Mouse (Mus musculus): ENCODE measurements around the gene Tmem202. TPM values are rescaled to one million over a fixed set of nuclear protein-coding genes. Genes with fewer than 3 reads are reported as not detected.

Tmem202 gene
- polyA plus RNA-seq, 2 experiments, result 0.03 TPM; not detected in 1

GRCm38 (mm10) chr9:59565600-59565999 is 26.0 kb upstream of the Tmem202 start:
- no peak overlapping the region for H3K9ac ChIP-seq (replicated peaks)
- DNase-seq (ENCODE audit: low read depth in 3 of 3, low spot score in 3 of 3), result peak; percentile 36 to 62 (median 57)
- peak; percentile 51; the same call in 1 of the 2 replicates for ATAC-seq (ENCODE audit: insufficient read depth)
- no peak overlapping the region for H3K4me3 ChIP-seq (ENCODE audit: insufficient read depth in 1 of 2, low read depth in 2 of 2, low read length in 2 of 2)
- H3K27ac ChIP-seq, result no peak overlapping the region
- H3K4me1 ChIP-seq (replicated peaks; ENCODE audit: control insufficient read depth in 2 of 2, insufficient read depth in 2 of 2, low read length in 1 of 2), result no peaks in the 10 kb centered on the region
- no peaks in the 10 kb centered on the region for H3K27me3 ChIP-seq (ENCODE audit: control insufficient read depth, insufficient read depth, low read length)
- no peaks in the 10 kb centered on the region for H3K9me3 ChIP-seq (ENCODE audit: control insufficient read depth, low read length)
- no peak for TF ChIP-seq EP300 (IDR thresholded peaks at IDR 0.05; ENCODE audit: low read depth)
- peak; percentile 92 for TF ChIP-seq CTCF (IDR thresholded peaks at IDR 0.05; ENCODE audit: low read depth)
- no peak overlapping the region for H3K4me2 ChIP-seq (ENCODE audit: low read depth)
- 14% methylated on average over 4 of the region's 4 CpGs for WGBS (ENCODE audit: insufficient replicate concordance)
- H3K36me3 ChIP-seq (replicated peaks; ENCODE audit: control insufficient read depth, insufficient read depth, low read depth), result no peaks in the 10 kb centered on the region

DNA sequence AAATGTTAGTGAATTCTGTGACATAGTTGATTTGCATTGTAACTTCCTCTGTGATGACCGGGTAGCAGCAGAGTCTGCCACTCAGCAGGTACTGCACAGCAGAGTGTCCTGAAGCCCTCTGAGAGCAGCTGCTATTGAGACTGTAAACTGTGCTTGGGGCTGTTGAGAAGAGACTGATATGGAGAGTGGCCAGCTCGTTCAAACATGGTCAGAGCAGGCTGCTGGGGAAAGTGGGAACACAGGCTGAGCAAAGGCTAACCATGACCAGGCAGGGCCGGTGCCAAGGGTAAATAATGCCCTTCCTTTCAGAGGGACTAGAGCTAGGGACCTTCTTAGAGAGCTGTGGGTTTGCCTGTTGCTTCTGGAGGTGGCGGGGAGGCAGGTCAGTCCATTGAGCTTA is 14.1 kb upstream of the Tmem202 start:
- Histone ChIP-seq H3K4me3 (ENCODE audit: insufficient read depth in 1 of 2, low read depth in 2 of 2, low read length in 2 of 2) (no peak overlapping the region), H3K4me1 (replicated peaks; ENCODE audit: control insufficient read depth in 2 of 2, insufficient read depth in 2 of 2, low read length in 1 of 2) (no peaks in the 10 kb centered on the region; a peak in 1 of 4 replicates), H3K27me3 (ENCODE audit: control insufficient read depth, insufficient read depth, low read length) (no peaks in the 10 kb centered on the region), H3K9me3 (ENCODE audit: control insufficient read depth, low read length) (no peaks in the 10 kb centered on the region), H3K36me3 (replicated peaks; ENCODE audit: control insufficient read depth, insufficient read depth, low read depth) (no peaks in the 10 kb centered on the region; the same call in 1 of the 2 replicates), H3K9ac (replicated peaks) (no peak overlapping the region), H3K4me2 (ENCODE audit: low read depth) (no peak overlapping the region), H3K27ac (no peak overlapping the region)
- no peak for DNase-seq (ENCODE audit: low read depth in 3 of 3, low spot score in 3 of 3)
- 58% methylated on average over 4 of the region's 4 CpGs for WGBS (ENCODE audit: insufficient replicate concordance)
- no peak for TF ChIP-seq EP300 (IDR thresholded peaks at IDR 0.05; ENCODE audit: low read depth)
- TF ChIP-seq CTCF (IDR thresholded peaks at IDR 0.05; ENCODE audit: low read depth), result no peak
- ATAC-seq (ENCODE audit: insufficient read depth), result no peak

GRCm38 (mm10) chr9:59552610-59553009 is 13.0 kb upstream of the Tmem202 start:
- H3K27me3 ChIP-seq (ENCODE audit: control insufficient read depth, insufficient read depth, low read length), result no peaks in the 10 kb centered on the region
- no peaks in the 10 kb centered on the region for H3K9me3 ChIP-seq (ENCODE audit: control insufficient read depth, low read length)
- DNase-seq (ENCODE audit: low read depth in 3 of 3, low spot score in 3 of 3) (no peak), ATAC-seq (ENCODE audit: insufficient read depth) (no peak)
- H3K4me1 ChIP-seq (replicated peaks; ENCODE audit: control insufficient read depth in 2 of 2, insufficient read depth in 2 of 2, low read length in 1 of 2), result no peaks in the 10 kb centered on the region; a peak in 1 of 4 replicates
- H3K27ac ChIP-seq, result no peak overlapping the region
- H3K4me3 ChIP-seq (ENCODE audit: insufficient read depth in 1 of 2, low read depth in 2 of 2, low read length in 2 of 2), result no peak overlapping the region
- no peaks in the 10 kb centered on the region for H3K36me3 ChIP-seq (replicated peaks; ENCODE audit: control insufficient read depth, insufficient read depth, low read depth)
- no peak overlapping the region for H3K9ac ChIP-seq (replicated peaks)
- TF ChIP-seq CTCF (IDR thresholded peaks at IDR 0.05; ENCODE audit: low read depth), result no peak
- no peak for TF ChIP-seq EP300 (IDR thresholded peaks at IDR 0.05; ENCODE audit: low read depth)
- no peak overlapping the region for H3K4me2 ChIP-seq (ENCODE audit: low read depth)
- 63% methylated on average over 5 of the region's 5 CpGs for WGBS (ENCODE audit: insufficient replicate concordance)

- no peak for TF ChIP-seq EP300 (IDR thresholded peaks at IDR 0.05; ENCODE audit: low read depth)
- Histone ChIP-seq H3K9me3 (ENCODE audit: control insufficient read depth, low read length) (no peaks in the 10 kb centered on the region), H3K27ac (no peak overlapping the region), H3K4me1 (replicated peaks; ENCODE audit: control insufficient read depth in 2 of 2, insufficient read depth in 2 of 2, low read length in 1 of 2) (no peaks in the 10 kb centered on the region; a peak in 1 of 4 replicates), H3K4me3 (ENCODE audit: insufficient read depth in 1 of 2, low read depth in 2 of 2, low read length in 2 of 2) (no peak overlapping the region), H3K9ac (replicated peaks) (no peak overlapping the region), H3K27me3 (ENCODE audit: control insufficient read depth, insufficient read depth, low read length) (no peaks in the 10 kb centered on the region), H3K36me3 (replicated peaks; ENCODE audit: control insufficient read depth, insufficient read depth, low read depth) (no peaks in the 10 kb centered on the region), H3K4me2 (ENCODE audit: low read depth) (no peak overlapping the region)
- 49% methylated on average over 3 of the region's 3 CpGs for WGBS (ENCODE audit: insufficient replicate concordance)
- DNase-seq (ENCODE audit: low read depth in 3 of 3, low spot score in 3 of 3), result no peak
- no peak for ATAC-seq (ENCODE audit: insufficient read depth)
Measured at GRCm38 (mm10) chr9:59551620-59552031, 12.0 kb upstream of the Tmem202 start.

DNA sequence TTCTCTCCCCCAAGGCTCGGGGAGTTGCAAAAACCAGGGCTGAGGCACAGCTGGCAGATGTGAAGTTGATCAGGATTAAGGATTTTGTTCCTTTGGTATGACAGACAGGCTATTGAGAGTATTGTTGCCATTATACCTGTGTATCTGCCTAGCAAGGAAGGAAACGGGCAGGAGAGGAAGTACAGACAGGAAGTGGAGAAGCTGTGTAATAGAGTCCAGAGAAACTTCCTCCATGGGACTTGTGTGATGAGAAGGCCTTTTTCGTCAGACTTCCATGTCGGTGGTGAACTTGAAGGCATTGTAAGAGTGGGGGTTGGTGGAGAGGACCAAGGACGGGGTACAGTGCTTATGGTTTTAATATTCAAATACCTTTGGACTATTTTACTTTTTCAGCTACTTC is 11.4 kb upstream of the Tmem202 start:
- ATAC-seq (ENCODE audit: insufficient read depth) (no peak), DNase-seq (ENCODE audit: low read depth in 3 of 3, low spot score in 3 of 3) (no peak)
- Histone ChIP-seq H3K4me3 (ENCODE audit: insufficient read depth in 1 of 2, low read depth in 2 of 2, low read length in 2 of 2) (no peak overlapping the region), H3K4me1 (replicated peaks; ENCODE audit: control insufficient read depth in 2 of 2, insufficient read depth in 2 of 2, low read length in 1 of 2) (no peaks in the 10 kb centered on the region; a peak in 1 of 4 replicates), H3K4me2 (ENCODE audit: low read depth) (no peak overlapping the region), H3K9ac (replicated peaks) (no peak overlapping the region), H3K27me3 (ENCODE audit: control insufficient read depth, insufficient read depth, low read length) (no peaks in the 10 kb centered on the region), H3K36me3 (replicated peaks; ENCODE audit: control insufficient read depth, insufficient read depth, low read depth) (no peaks in the 10 kb centered on the region), H3K9me3 (ENCODE audit: control insufficient read depth, low read length) (no peaks in the 10 kb centered on the region), H3K27ac (no peak overlapping the region)
- TF ChIP-seq CTCF (IDR thresholded peaks at IDR 0.05; ENCODE audit: low read depth), result no peak
- TF ChIP-seq EP300 (IDR thresholded peaks at IDR 0.05; ENCODE audit: low read depth), result no peak
- 41% methylated on average over 5 of the region's 5 CpGs for WGBS (ENCODE audit: insufficient replicate concordance)
